ENCODE assay signal across 14 mouse cellular contexts in genomic region chr15:92577476-92577875, GRCm38 (mm10).
DNase-seq lines count a peak whose midpoint lies in the region; ATAC-seq and TF ChIP-seq lines count a peak whose summit lies in the region.
"Had no signal": no experiment of that assay in that cellular context is flagged by ENCODE, and none has a peak within 500 bp of the region (broad histone marks: within the 10 kb centered on the region; RNA-seq: fewer than 3 reads in every experiment).

No protein-coding gene starts in this region.

- no peak overlapping the region for H3K9ac ChIP-seq in forebrain, embryonic 16.5 days (replicated peaks; ENCODE audit: low read depth, low read length)
- no peak overlapping the region for H3K9ac ChIP-seq in midbrain, embryonic 13.5 days (replicated peaks)
- H3K9ac ChIP-seq: embryonic facial prominence, embryonic 12.5 days; liver, embryonic 15.5 days had no signal

- 73% methylated on average over 11 of the region's 11 CpGs for WGBS in heart, embryonic 10.5 days
- WGBS in forebrain, embryonic 16.5 days: 16% methylated on average over 11 of the region's 11 CpGs
- 14% methylated on average over 11 of the region's 11 CpGs for WGBS in midbrain, embryonic 13.5 days
- 57% methylated on average over 11 of the region's 11 CpGs for WGBS in kidney, adult 2 months

- no peaks in the 10 kb centered on the region for H3K4me1 ChIP-seq in heart, embryonic 10.5 days
- H3K4me1 ChIP-seq in forebrain, embryonic 16.5 days (replicated peaks; ENCODE audit: control insufficient read depth, insufficient read depth, low read length): peaks cover 19% of the 10 kb centered on the region
- H3K4me1 ChIP-seq in midbrain, embryonic 13.5 days (replicated peaks): peaks cover 26% of the 10 kb centered on the region
- H3K4me1 ChIP-seq in kidney, adult 2 months (ENCODE audit: control insufficient read depth, insufficient read depth, low read length): no peaks in the 10 kb centered on the region
- H3K4me1 ChIP-seq: embryonic facial prominence, embryonic 12.5 days; liver, embryonic 15.5 days had no signal

- H3K4me3 ChIP-seq in heart, embryonic 10.5 days: no peak overlapping the region
- H3K4me3 ChIP-seq in forebrain, embryonic 16.5 days (replicated peaks; ENCODE audit: low read length): no peak overlapping the region
- no peak overlapping the region for H3K4me3 ChIP-seq in midbrain, embryonic 13.5 days (replicated peaks)
- H3K4me3 ChIP-seq in kidney, adult 2 months (ENCODE audit: insufficient read depth, low read depth, low read length): no peak overlapping the region
- H3K4me3 ChIP-seq: embryonic facial prominence, embryonic 12.5 days; liver, embryonic 15.5 days had no signal

- no peak for TF ChIP-seq POLR2A in brain, embryonic 14.5 days (IDR thresholded peaks at IDR 0.05; ENCODE audit: borderline replicate concordance, extremely low read depth, insufficient read depth, insufficient read length, poor library complexity, severe bottlenecking)
- TF ChIP-seq POLR2A in kidney, adult 2 months (IDR thresholded peaks at IDR 0.05; ENCODE audit: low read depth, low read length): no peak

- ATAC-seq in forebrain, embryonic 16.5 days: peak; percentile 82
- ATAC-seq in midbrain, embryonic 13.5 days: peak; percentile 60
- ATAC-seq: intestine, postnatal 0 days had no signal

- no peaks in the 10 kb centered on the region for H3K27me3 ChIP-seq in heart, embryonic 10.5 days (ENCODE audit: insufficient read depth, poor library complexity, severe bottlenecking)
- no peaks in the 10 kb centered on the region for H3K27me3 ChIP-seq in forebrain, embryonic 16.5 days (replicated peaks; ENCODE audit: control insufficient read depth, insufficient read depth, low read length)
- H3K27me3 ChIP-seq in midbrain, embryonic 13.5 days: peaks cover 21% of the 10 kb centered on the region
- H3K27me3 ChIP-seq in kidney, adult 2 months (replicated peaks; ENCODE audit: control insufficient read depth, insufficient read depth, low read length): no peaks in the 10 kb centered on the region
- H3K27me3 ChIP-seq: embryonic facial prominence, embryonic 12.5 days; liver, embryonic 15.5 days had no signal

- H3K36me3 ChIP-seq in heart, embryonic 10.5 days: no peaks in the 10 kb centered on the region
- H3K36me3 ChIP-seq in forebrain, embryonic 16.5 days (ENCODE audit: control insufficient read depth, insufficient read depth): no peaks in the 10 kb centered on the region
- H3K36me3 ChIP-seq in midbrain, embryonic 13.5 days: no peaks in the 10 kb centered on the region
- no peaks in the 10 kb centered on the region for H3K36me3 ChIP-seq in kidney, adult 2 months (ENCODE audit: control insufficient read depth, insufficient read depth, low read length)
- H3K36me3 ChIP-seq: embryonic facial prominence, embryonic 12.5 days; G1E; liver, embryonic 15.5 days had no signal

- intact Hi-C loops in heart, postnatal 14 days (cut with DNase I): no loop called here

- DNase-seq in heart, embryonic 10.5 days (ENCODE audit: low spot score): peak; percentile 3
- DNase-seq in heart, adult 11 months: no peak
- peak; percentile 85 for DNase-seq in brain, embryonic 14.5 days (ENCODE audit: low read depth)
- DNase-seq in heart, postnatal 4 days: no peak
- no peak for DNase-seq in kidney, adult 2 months
- DNase-seq in heart, postnatal 14 days: no peak
- DNase-seq: cerebellum, adult 2 months; lung, postnatal 4 days had no signal

- H3K27ac ChIP-seq in heart, embryonic 10.5 days: no peak overlapping the region
- no peak overlapping the region for H3K27ac ChIP-seq in forebrain, embryonic 16.5 days (ENCODE audit: low read length)
- H3K27ac ChIP-seq in midbrain, embryonic 13.5 days: no peak overlapping the region
- H3K27ac ChIP-seq in kidney, adult 2 months (ENCODE audit: insufficient read depth, low read depth, low read length): no peak overlapping the region
- H3K27ac ChIP-seq: embryonic facial prominence, embryonic 12.5 days; liver, embryonic 15.5 days had no signal

- peak overlapping the region; percentile 24; the same call in 1 of the 2 replicates for H3K4me2 ChIP-seq in forebrain, embryonic 16.5 days (ENCODE audit: low read length)
- H3K4me2 ChIP-seq in midbrain, embryonic 13.5 days (replicated peaks): no peak overlapping the region
- H3K4me2 ChIP-seq: embryonic facial prominence, embryonic 12.5 days; liver, embryonic 15.5 days had no signal

- TF ChIP-seq CTCF in brain, embryonic 14.5 days (IDR thresholded peaks at IDR 0.05; ENCODE audit: borderline replicate concordance, extremely low read depth, insufficient read depth, insufficient read length): no peak
- no peak for TF ChIP-seq CTCF in kidney, adult 2 months (conservative IDR thresholded peaks at IDR 0.05; ENCODE audit: insufficient read depth, insufficient read length, low read depth, low read length)

- no peaks in the 10 kb centered on the region for H3K9me3 ChIP-seq in heart, embryonic 10.5 days
- no peaks in the 10 kb centered on the region for H3K9me3 ChIP-seq in forebrain, embryonic 16.5 days (ENCODE audit: control insufficient read depth, low read length)
- no peaks in the 10 kb centered on the region for H3K9me3 ChIP-seq in midbrain, embryonic 13.5 days
- H3K9me3 ChIP-seq: embryonic facial prominence, embryonic 12.5 days; liver, embryonic 15.5 days had no signal

Comparison
In these comparisons a context has a peak if more than half of its experiments do, and no peak if none do; other contexts are left out.
1. DNase-seq: peak in heart, embryonic 10.5 days (single experiment) and brain, embryonic 14.5 days (single experiment); none in heart, adult 11 months (single experiment), heart, postnatal 4 days (single experiment), kidney, adult 2 months (single experiment) and heart, postnatal 14 days (0 of 2).